8 mouse cellular contexts compared by ENCODE assay signal in genomic region chr17:46203078-46203477, GRCm38 (mm10). TPM values are rescaled to one million over a fixed set of nuclear protein-coding genes. Genes with fewer than 3 reads are reported as not detected.
DNase-seq lines count a peak whose midpoint lies in the region; ATAC-seq and TF ChIP-seq lines count a peak whose summit lies in the region.

No protein-coding gene starts in this region.

- no peak for TF ChIP-seq CTCF in kidney, postnatal 0 days (IDR thresholded peaks at IDR 0.05; ENCODE audit: low read depth)

- H3K9ac ChIP-seq in kidney, postnatal 0 days (ENCODE audit: low read depth, low read length): peak overlapping the region; percentile 69

- intact Hi-C loops in left cerebral cortex, postnatal 4 days (cut with DNase I): no loop called here

- H3K9me3 ChIP-seq in kidney, postnatal 0 days (replicated peaks; ENCODE audit: low read length): no peaks in the 10 kb centered on the region

- peak; percentile 11 for DNase-seq in left cerebral cortex, adult 11 months (ENCODE audit: low spot score)
- no peak for DNase-seq in left cerebral cortex, postnatal 4 days
- DNase-seq in kidney, postnatal 0 days (ENCODE audit: low spot score): peak; percentile 47
- DNase-seq in yolk sac, embryonic 10.5 days (ENCODE audit: low spot score): no peak
- DNase-seq in testis, postnatal 10 days (ENCODE audit: low spot score): no peak

- no peaks in the 10 kb centered on the region for H3K27me3 ChIP-seq in kidney, postnatal 0 days (ENCODE audit: insufficient read depth, low read length)

- peaks cover 14% of the 10 kb centered on the region for H3K36me3 ChIP-seq in kidney, postnatal 0 days (ENCODE audit: insufficient read depth, low read length)
- peaks cover 19% of the 10 kb centered on the region; the same call in 1 of the 2 replicates for H3K36me3 ChIP-seq in macrophage (ENCODE audit: inconsistent target)

- H3K4me1 ChIP-seq in kidney, postnatal 0 days (replicated peaks; ENCODE audit: insufficient read depth, low read length): peaks cover 14% of the 10 kb centered on the region; the same call in 1 of the 2 replicates

- peak overlapping the region; percentile 80 for H3K4me3 ChIP-seq in kidney, postnatal 0 days (replicated peaks; ENCODE audit: low read depth, low read length)
- H3K4me3 ChIP-seq in macrophage (ENCODE audit: inconsistent target): peak overlapping the region; percentile 100

- peaks cover 69% of the 10 kb centered on the region for H3K79me2 ChIP-seq in macrophage (ENCODE audit: inconsistent target)

- under 1% methylated on average over 20 of the region's 20 CpGs for WGBS in kidney, postnatal 0 days
- 2% methylated on average over 20 of the region's 20 CpGs for WGBS in macrophage (ENCODE audit: missing documents)

- peak overlapping the region; percentile 82 for H3K4me2 ChIP-seq in kidney, postnatal 0 days (ENCODE audit: low read length)

- peak; percentile 5 for ATAC-seq in activated CD4-positive, CD25-positive, alpha-beta regulatory T cell, adult 4 months
- ATAC-seq in frontal cortex, adult (ENCODE audit: low TSS enrichment): peak; percentile 38; the same call in 1 of the 2 replicates
- ATAC-seq in kidney, postnatal 0 days (replicated peaks; ENCODE audit: low FRiP score, low read depth): no peak

- peak overlapping the region; percentile 81 for H3K27ac ChIP-seq in kidney, postnatal 0 days
- H3K27ac ChIP-seq in macrophage: peak overlapping the region; percentile 63

RNA-seq across cellular contexts. Expression of gene Xpo5, which starts 0.5 kb away (rescaled TPM):
- 10 to 100 TPM; 45.0 to 46.3 TPM for total RNA-seq in left cerebral cortex, postnatal 4 days (2021)
- 10 to 100 TPM; 21.3 to 29.8 TPM for polyA plus RNA-seq in activated CD4-positive, CD25-positive, alpha-beta regulatory T cell, adult 4 months (2017; shearing (Covaris generic))
- polyA plus RNA-seq in kidney, postnatal 0 days (2015; fragmentation: Nextera tagmentation; extraction: Ambion mirVana): 23.3 and 26.7 TPM in 2 replicates
- total RNA-seq in macrophage (2018; cell fraction: chromatin; rRNA removed): 10 to 100 TPM; 10.7 to 48.4 (median 31.1) TPM
- 10 to 100 TPM; 10.3 to 20.8 (median 15.0) TPM for total RNA-seq in macrophage (2018; cell fraction: cytosol; rRNA removed)
- 10 to 100 TPM in 25 of 26 experiments, 1 to 10 TPM in 1; 9.8 to 41.1 (median 20.0) TPM for total RNA-seq in macrophage (2018; cell fraction: nucleus; rRNA removed)
- 15.0 to 22.0 TPM (median 16.0 TPM) in 3 replicates for polyA plus RNA-seq in macrophage (2018)

RNA-seq across cellular contexts. Expression of gene Polh, which starts 0.6 kb away (rescaled TPM):
- total RNA-seq in left cerebral cortex, postnatal 4 days (2021): 10 to 100 TPM in 1 of 2 experiments, 1 to 10 TPM in 1; 9.7 to 10.7 TPM
- polyA plus RNA-seq in activated CD4-positive, CD25-positive, alpha-beta regulatory T cell, adult 4 months (2017; shearing (Covaris generic)): 1 to 10 TPM; 8.3 to 10.0 TPM
- 10.5 and 11.1 TPM in 2 replicates for polyA plus RNA-seq in kidney, postnatal 0 days (2015; fragmentation: Nextera tagmentation; extraction: Ambion mirVana)
- 10 to 100 TPM in 9 of 26 experiments, 1 to 10 TPM in 17; 3.0 to 17.3 (median 8.2) TPM for total RNA-seq in macrophage (2018; cell fraction: chromatin; rRNA removed)
- total RNA-seq in macrophage (2018; cell fraction: cytosol; rRNA removed): 1 to 10 TPM; 2.6 to 7.8 (median 6.1) TPM
- 10 to 100 TPM in 3 of 26 experiments, 1 to 10 TPM in 23; 2.5 to 18.6 (median 5.2) TPM for total RNA-seq in macrophage (2018; cell fraction: nucleus; rRNA removed)
- 4.5 to 10.3 TPM (median 5.2 TPM) in 3 replicates for polyA plus RNA-seq in macrophage (2018)

RNA-seq across cellular contexts. Expression of gene Gtpbp2, which starts 42.2 kb away (rescaled TPM):
- total RNA-seq in left cerebral cortex, postnatal 4 days (2021): 100 to 1,000 TPM; 111 TPM
- polyA plus RNA-seq in activated CD4-positive, CD25-positive, alpha-beta regulatory T cell, adult 4 months (2017; shearing (Covaris generic)): 10 to 100 TPM; 39.6 to 55.7 TPM
- polyA plus RNA-seq in kidney, postnatal 0 days (2015; fragmentation: Nextera tagmentation; extraction: Ambion mirVana): 25.4 and 26.3 TPM in 2 replicates
- 1,000 to 10,000 TPM in 13 of 26 experiments, 100 to 1,000 TPM in 13; 317 to 1,615 (median 821) TPM for total RNA-seq in macrophage (2018; cell fraction: chromatin; rRNA removed)
- 100 to 1,000 TPM in 5 of 26 experiments, 10 to 100 TPM in 21; 22.3 to 134 (median 66.4) TPM for total RNA-seq in macrophage (2018; cell fraction: cytosol; rRNA removed)
- 1,000 to 10,000 TPM in 2 of 26 experiments, 100 to 1,000 TPM in 24; 217 to 1,101 (median 381) TPM for total RNA-seq in macrophage (2018; cell fraction: nucleus; rRNA removed)
- polyA plus RNA-seq in macrophage (2018): 28.2 to 71.1 TPM (median 37.1 TPM) in 3 replicates

RNA-seq across cellular contexts. Expression of gene Polr1c, which starts 44.8 kb away (rescaled TPM):
- 10 to 100 TPM; 50.0 to 50.1 TPM for total RNA-seq in left cerebral cortex, postnatal 4 days (2021)
- polyA plus RNA-seq in activated CD4-positive, CD25-positive, alpha-beta regulatory T cell, adult 4 months (2017; shearing (Covaris generic)): 100 to 1,000 TPM in 1 of 2 experiments, 10 to 100 TPM in 1; 86.1 to 118 TPM
- polyA plus RNA-seq in kidney, postnatal 0 days (2015; fragmentation: Nextera tagmentation; extraction: Ambion mirVana): 73.5 and 79.4 TPM in 2 replicates
- 10 to 100 TPM; 10.6 to 55.2 (median 25.8) TPM for total RNA-seq in macrophage (2018; cell fraction: chromatin; rRNA removed)
- 10 to 100 TPM; 17.8 to 30.7 (median 24.4) TPM for total RNA-seq in macrophage (2018; cell fraction: cytosol; rRNA removed)
- 10 to 100 TPM; 14.7 to 36.2 (median 21.2) TPM for total RNA-seq in macrophage (2018; cell fraction: nucleus; rRNA removed)
- polyA plus RNA-seq in macrophage (2018): 17.2 to 29.5 TPM (median 28.2 TPM) in 3 replicates

RNA-seq across cellular contexts. Expression of gene Yipf3, which starts 44.8 kb away (rescaled TPM):
- 10 to 100 TPM; 55.3 to 56.7 TPM for total RNA-seq in left cerebral cortex, postnatal 4 days (2021)
- polyA plus RNA-seq in activated CD4-positive, CD25-positive, alpha-beta regulatory T cell, adult 4 months (2017; shearing (Covaris generic)): 10 to 100 TPM; 56.0 to 56.2 TPM
- 112 and 117 TPM in 2 replicates for polyA plus RNA-seq in kidney, postnatal 0 days (2015; fragmentation: Nextera tagmentation; extraction: Ambion mirVana)
- total RNA-seq in macrophage (2018; cell fraction: chromatin; rRNA removed): 10 to 100 TPM; 10.8 to 39.5 (median 26.5) TPM
- 10 to 100 TPM; 56.6 to 79.7 (median 67.9) TPM for total RNA-seq in macrophage (2018; cell fraction: cytosol; rRNA removed)
- total RNA-seq in macrophage (2018; cell fraction: nucleus; rRNA removed): 10 to 100 TPM; 18.0 to 68.6 (median 45.4) TPM
- polyA plus RNA-seq in macrophage (2018): 26.4 to 65.4 TPM (median 42.0 TPM) in 3 replicates

Comparison
In these comparisons a context has a peak if more than half of its experiments do, and no peak if none do; other contexts are left out.
1. DNase-seq: peak in left cerebral cortex, adult 11 months (single experiment) and kidney, postnatal 0 days (single experiment); none in left cerebral cortex, postnatal 4 days (single experiment), yolk sac, embryonic 10.5 days (single experiment) and testis, postnatal 10 days (single experiment).